Mouse (Mus musculus) hindlimb bud, embryonic 11.5 days (tissue): ENCODE measurements around the gene Gm21721.
"Not testable (repeated sequence)": the region's sequence is repeated elsewhere in the genome, so short reads cannot be mapped to it uniquely, and the experiment has no call there.

ENCODE experiments used
- DNase-seq: peaks from one replicate; pipeline ENCODE4 v3.0.0-alpha.2; 2012; ENCODE audit warnings: low read depth, low spot score; ENCODE audit errors: extremely low spot score

The Gm21721 gene

GRCm38 (mm10) chrY:9202090-9202489, at the start of gene Gm21721:
TSS of gene Gm21721 (minus strand) at chrY:9202190.
- not testable (repeated sequence) for DNase-seq
